Mouse (Mus musculus): ENCODE results near the gene Tgm6.
A peak's percentile ranks its signal among the peaks of the same experiment; 100 is the strongest.

Tgm6 gene

DNA sequence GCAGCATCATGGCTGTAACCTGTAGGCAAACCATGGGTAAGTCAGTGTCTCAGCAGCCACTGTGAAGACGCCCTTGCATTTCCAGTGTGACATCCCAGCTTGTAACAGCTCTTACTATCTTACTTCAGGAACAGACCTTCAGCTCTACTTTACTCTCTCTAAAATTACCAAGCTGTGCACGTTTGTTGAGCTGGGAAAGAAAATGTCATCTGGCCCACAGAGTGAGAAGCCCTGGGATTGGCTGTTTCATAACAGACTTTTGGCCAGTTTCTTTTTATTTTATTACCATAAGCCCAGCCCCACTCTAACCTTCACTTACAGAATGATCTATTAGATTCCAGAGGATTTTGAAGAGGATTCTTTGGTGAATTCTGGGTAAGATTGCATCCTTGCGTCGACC is at the start of gene Tgm6:
Tgm6 (plus strand) TSS at position 301 of the 400 bp plus-strand sequence.
- no peak for DNase-seq (ENCODE audit: low spot score in 2 of 2)

DNA sequence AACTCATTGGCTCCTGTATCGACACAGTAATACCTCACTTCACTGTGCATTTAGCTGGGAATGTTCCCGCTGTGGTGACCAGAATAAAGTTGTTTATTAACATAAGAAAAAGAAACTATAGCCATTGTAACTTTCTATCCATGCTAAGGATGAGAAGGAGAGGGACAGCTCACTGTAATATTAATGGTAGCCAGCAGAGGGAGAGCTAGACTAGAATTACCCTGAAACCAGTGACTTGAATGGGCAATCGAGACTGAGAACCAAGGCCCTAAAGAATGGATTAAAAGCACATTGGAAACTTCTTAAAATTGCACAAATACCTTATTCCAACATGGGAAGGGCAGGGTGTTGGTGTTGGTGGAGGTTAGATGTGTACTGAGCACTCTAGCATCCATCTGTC is 44.0 kb upstream of the Tgm6 start:
- peak in 1 of 2 experiments; percentile 32 for DNase-seq (ENCODE audit: low spot score in 2 of 2)

GRCm38 (mm10) chr2:130070396-130070795 is 41.8 kb upstream of the Tgm6 start:
- no peak for DNase-seq (ENCODE audit: low spot score in 2 of 2)

DNA sequence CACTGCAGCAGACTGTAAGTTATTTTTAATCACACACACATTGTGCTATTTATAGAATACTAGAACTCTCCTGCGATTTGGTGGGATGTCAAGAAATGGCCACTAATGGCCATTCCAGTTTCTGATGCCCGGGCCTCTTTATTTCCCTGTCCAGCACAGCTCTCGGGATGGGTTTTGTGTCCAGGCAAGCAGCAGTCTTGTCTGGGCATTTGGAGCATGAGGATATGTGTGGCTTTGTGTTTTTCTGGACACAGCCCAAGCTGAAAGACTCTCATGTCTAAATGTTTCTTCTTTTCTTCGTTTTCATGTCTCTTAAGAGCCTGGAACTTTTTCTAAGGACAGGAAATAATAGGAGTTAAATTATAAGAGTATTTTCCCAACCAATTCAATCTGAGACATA is 588 bp downstream of the Tgm6 start:
- DNase-seq (ENCODE audit: low spot score in 2 of 2), result no peak

DNA sequence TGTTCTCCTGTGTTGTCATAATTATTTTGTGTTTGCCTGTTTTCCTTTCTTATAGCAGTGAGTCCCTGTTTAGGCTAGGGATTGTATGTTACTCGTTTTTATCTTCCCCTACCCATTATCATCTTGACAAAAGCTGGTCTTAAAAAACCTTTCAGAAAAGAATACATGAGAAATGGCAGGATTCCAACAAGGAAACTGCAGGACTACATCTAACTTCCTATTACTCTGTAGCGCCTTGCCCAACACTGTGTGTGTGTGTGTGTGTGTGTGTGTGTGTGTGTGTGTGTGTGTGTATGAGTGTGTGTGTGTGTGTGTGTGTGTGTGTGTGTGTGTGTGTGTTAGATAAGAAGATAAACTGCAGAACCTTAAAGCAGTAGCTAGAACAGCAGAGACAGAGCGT is 1.2 kb downstream of the Tgm6 start:
- DNase-seq (ENCODE audit: low spot score in 2 of 2), result no peak

DNA sequence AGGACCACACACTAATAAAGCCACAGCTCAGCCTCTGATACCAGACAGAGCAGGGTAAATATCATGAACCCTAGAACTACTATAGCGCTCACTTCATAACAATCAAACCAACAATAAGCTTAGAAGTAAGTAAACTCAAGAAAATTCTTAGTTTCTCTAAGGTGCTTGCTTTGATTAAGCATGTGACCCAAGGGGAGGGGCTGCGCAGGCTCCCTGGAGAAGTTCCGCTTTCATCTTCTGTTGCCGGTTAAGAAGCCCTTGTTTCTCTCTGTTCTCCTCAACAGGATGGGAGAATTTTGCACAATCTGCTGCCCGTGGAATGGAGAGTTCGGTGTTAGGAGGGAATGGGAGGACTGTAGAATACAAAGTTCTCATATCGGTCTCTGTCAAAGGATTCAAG is 6.4 kb downstream of the Tgm6 start:
- DNase-seq (ENCODE audit: low spot score in 2 of 2), result no peak

DNA sequence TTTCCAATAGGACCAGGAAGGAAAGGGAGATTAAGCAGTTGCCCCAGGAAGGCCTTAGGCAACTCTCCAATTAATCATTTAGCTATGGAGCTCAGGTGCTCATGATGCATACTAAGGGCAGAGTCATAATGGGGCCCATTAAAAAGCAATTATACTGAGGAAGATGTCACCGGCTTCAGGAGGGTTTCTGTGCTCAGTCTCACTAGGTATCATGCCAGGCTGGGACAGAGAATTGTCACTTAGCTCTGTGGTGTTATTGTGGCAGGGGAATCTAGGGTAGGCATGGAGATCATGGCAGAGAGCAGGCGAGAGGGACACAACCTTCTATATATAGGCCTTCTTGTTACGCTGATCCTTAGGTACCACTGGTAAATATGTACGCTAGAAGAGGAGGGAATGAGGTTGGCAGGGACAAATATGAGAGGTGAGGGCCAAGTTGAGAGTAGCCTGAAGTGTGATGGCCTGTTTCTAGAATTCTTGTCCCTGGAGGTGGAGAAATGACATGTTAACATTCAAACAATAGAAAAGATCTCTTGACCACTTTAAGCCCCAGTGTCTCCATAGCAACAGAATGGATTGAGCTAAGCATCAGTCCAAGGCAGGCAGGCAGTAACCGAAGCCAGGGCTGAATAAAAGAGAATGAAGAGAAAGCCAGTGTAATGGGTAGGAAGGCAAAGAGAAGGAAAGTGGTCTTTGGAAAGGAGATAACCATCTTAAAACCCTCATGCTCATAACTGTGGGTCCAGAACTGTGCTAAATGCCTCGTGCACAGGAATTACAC is 13.3 kb downstream of the Tgm6 start:
- no peak for DNase-seq (ENCODE audit: low spot score in 2 of 2)

- DNase-seq (ENCODE audit: low spot score in 2 of 2), result no peak
Observed at GRCm38 (mm10) chr2:130126073-130126472, 13.9 kb downstream of the Tgm6 start.

GRCm38 (mm10) chr2:130129687-130130086 is 17.5 kb downstream of the Tgm6 start:
- DNase-seq (ENCODE audit: low spot score in 2 of 2), result no peak

DNA sequence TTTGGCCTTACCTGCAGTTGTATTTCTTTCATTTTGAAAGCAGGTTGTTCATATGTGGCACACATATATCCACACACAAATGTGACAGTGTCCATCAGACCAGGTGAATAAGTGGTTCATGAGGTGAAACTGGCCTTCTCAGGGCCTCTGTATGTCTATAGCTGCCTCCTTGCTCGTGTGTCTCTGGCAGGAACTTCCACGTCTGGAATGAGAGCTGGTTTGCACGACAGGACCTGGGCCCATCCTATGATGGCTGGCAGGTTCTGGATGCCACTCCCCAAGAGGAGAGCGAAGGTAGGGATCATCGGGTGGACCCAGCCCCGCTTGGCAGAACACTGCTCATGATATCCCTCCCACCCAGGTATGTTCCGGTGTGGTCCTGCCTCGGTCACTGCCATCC is 30.8 kb downstream of the Tgm6 start:
- DNase-seq (ENCODE audit: low spot score in 2 of 2), result no peak

DNA sequence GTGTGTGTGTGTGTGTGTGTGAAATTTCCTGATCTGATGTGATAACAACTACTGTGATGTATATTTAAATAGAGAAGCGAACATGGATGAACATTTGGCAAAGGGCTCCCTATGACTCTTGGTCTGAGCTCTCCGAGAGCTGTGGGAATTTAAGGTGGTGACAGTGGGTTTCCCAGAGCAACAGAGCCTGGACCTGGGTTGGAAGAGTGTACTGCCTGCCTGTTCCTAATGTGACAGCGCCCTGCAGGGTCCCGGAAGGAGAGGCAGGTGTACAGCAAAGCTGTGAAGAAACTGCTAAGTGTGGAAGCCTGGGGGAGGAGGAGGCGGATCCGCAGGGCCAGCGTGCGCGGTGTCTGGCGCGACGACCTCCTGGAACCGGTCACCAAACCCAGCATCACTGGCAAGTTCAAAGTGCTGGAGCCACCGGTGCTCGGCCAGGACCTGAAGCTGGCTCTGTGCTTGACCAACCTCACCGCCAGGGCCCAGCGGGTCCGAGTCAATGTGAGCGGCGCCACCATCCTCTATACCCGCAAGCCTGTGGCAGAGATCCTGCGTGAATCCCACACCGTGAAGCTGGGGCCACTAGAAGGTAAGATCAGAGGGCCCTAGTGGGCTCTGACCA is 32.6 kb downstream of the Tgm6 start:
- no peak for DNase-seq (ENCODE audit: low spot score in 2 of 2)

DNA sequence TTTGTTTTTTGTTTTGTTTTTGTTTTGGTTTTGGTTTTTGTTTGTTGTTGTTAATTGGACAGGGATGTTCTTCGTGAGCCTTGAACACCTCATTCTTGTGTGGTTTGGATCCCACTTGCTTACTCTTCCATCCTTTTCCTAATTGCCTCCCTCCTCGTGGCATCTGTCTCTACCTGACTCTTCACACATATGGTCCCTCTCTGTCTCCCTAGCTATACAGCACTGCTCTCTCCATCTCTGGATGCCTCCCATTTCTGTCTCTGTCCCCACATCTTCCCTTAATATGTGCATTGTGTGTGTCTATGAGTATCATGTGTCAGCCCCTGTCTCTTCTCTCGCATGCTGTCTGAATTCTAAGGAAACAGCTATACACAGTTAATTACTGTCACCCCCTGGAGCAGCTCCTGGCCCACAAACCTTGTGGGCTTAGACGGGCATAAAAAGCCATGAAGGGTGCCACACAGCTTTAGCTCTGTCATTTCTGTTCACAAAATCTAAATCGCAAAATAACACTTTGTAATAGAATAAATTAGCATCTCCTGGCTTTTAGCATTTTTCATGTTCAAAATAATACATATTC is 34.0 kb downstream of the Tgm6 start:
- DNase-seq (ENCODE audit: low spot score in 2 of 2), result no peak

DNA sequence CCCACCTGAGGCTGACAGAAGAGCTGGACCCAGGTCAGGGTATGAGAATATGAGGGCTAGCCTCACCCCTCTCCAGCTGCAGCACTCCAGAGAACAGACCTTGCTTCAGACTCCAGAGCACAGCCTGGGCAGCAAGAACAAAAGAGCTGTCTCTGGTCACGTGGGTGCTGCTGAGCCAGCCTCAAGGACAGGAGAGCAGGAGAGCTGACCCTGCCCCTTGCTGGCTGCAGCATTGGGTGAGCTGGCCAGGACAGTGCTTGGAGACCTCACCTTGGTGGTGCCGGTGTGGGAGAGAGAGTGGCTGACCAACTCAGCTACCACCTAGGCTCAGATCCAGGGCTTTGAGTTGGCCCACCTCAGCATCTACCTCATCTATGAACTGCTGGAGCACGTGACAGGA is 43.0 kb downstream of the Tgm6 start:
- no peak for DNase-seq (ENCODE audit: low spot score in 2 of 2)

DNA sequence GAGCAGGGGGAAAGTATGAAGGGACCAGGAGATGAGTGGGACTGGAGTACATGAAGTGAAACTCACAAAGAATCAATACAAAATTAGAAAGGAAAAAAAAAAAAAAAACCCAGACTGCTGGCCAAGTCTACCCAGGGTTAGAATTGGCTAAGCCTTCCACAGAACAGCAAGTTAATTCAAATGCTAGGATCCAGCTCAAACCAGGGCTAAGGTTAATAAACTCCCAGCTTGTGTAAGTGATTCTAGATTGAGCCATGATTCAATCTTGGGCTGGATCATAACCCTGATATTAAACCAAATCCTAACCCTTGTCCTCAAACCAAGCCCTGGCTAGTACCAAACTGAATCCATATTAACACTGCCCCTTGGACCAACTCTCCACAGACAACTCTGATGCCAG is 43.6 kb downstream of the Tgm6 start:
- DNase-seq (ENCODE audit: low spot score in 2 of 2), result no peak

DNA sequence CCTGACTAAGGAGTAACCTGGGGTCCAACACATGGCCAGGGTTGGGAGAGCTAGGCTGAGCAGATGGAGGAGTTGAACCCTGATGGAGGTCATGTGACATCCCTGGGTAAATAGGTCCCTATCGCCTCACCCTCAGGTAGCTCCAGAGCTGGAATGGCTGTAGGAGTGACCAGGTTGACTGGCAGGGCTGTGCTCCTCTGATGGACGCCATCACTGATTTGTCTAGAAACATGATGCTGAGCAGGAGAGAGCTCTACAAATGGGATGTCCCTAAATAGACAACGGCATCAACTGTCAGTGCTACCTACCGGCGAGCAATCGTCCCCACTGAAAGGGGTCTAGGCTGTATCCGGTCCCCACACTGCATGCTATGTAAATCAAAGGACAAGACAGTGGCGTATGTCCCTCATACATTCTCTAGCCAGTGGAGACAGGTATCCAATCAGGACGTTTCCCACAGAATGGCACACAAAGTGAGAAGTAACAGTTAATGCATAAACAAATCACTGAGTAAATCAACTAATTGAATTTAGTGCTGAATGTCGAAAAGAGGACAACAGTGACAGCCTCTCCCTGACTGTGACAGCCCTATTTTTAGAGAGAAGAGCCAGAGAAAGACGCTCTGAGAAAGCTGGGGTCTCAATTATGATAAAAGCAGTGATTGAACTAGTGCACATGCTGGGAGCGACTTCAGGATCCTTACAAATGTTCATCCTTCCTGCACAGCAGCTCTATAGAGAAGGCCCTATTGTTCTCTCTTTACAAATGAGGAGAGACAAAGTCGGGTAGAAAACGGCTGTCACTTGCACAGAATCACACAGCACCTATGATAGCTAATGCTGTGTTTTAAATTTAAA is 45.2 kb downstream of the Tgm6 start:
- no peak for DNase-seq (ENCODE audit: low spot score in 2 of 2)

GRCm38 (mm10) chr2:130158088-130158437 is 45.8 kb downstream of the Tgm6 start:
- DNase-seq (ENCODE audit: low spot score in 2 of 2), result no peak

- no peak for DNase-seq (ENCODE audit: low spot score in 2 of 2)
Observed at GRCm38 (mm10) chr2:130162701-130163100, 50.5 kb downstream of the Tgm6 start.

- DNase-seq (ENCODE audit: low spot score in 2 of 2), result peak; percentile 47 to 71
Observed at GRCm38 (mm10) chr2:130166311-130167214, 54.3 kb downstream of the Tgm6 start.

DNA sequence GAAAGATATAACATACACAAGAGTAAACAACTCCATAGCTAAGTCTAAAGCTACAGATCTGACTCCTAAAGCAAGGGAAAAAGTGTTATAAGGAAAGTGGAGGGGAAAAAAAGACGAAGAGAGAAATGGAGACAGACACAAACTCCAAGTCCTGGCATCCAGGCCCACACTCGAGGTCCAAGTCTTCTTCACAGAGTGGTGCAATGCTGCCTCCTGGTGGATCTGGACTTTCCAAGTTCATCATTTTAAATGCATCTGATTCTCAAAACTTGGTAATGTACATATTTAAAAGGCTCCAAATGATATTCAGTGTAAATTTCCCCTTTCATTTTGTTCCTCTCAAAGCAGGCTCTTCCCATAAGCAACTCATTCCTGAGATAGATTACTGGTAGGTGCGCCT is 55.6 kb downstream of the Tgm6 start:
- peak; percentile 42 to 68 for DNase-seq (ENCODE audit: low spot score in 2 of 2)

- DNase-seq (ENCODE audit: low spot score in 2 of 2), result no peak
Observed at GRCm38 (mm10) chr2:130171674-130172073, 59.5 kb downstream of the Tgm6 start.

- DNase-seq (ENCODE audit: low spot score in 2 of 2), result no peak
Observed at GRCm38 (mm10) chr2:130176820-130177219, 64.6 kb downstream of the Tgm6 start.

All from cerebellum, postnatal 4 days (tissue).